Mouse (Mus musculus) kidney, adult 11 months (tissue): ENCODE measurements at regions not wholly inside any gene's neighbourhood (a gene's known extent, or its start where the extent isn't known, plus 50 kb on each side); places are given as distances from the start of the nearest gene placed in this dataset.
"Not testable (repeated sequence)": the region's sequence is repeated elsewhere in the genome, so short reads cannot be mapped to it uniquely, and the experiment has no call there.

Experiments
- DNase-seq: peaks from one replicate; pipeline ENCODE4 v3.0.0; 2022

GRCm38 (mm10) chr12:79989582-79990110 is 123.2 kb downstream of the Zfp36l1 start:
- DNase-seq = no peak

- DNase-seq = no peak
These were observed 124.1 kb downstream of the Zfp36l1 start for GRCm38 (mm10) chr12:79988401-79989358.

- DNase-seq = no peak
These were observed 126.4 kb downstream of the Zfp36l1 start for GRCm38 (mm10) chr12:79986241-79986976.

- DNase-seq = no peak
These were observed 127.6 kb downstream of the Zfp36l1 start for GRCm38 (mm10) chr12:79984985-79985747.

- no peak for DNase-seq
These were observed 128.6 kb downstream of the Zfp36l1 start for GRCm38 (mm10) chr12:79984025-79984790.

GRCm38 (mm10) chr12:79983232-79983631 is 129.6 kb downstream of the Zfp36l1 start:
- no peak for DNase-seq

- not testable (repeated sequence) for DNase-seq
These were observed 130.3 kb downstream of the Zfp36l1 start for GRCm38 (mm10) chr12:79982497-79982896.

- DNase-seq = no peak
These were observed 132.1 kb downstream of the Zfp36l1 start for GRCm38 (mm10) chr12:79980711-79981110.

- DNase-seq = no peak
These were observed 135.7 kb downstream of the Zfp36l1 start for GRCm38 (mm10) chr12:79977136-79977535.

GRCm38 (mm10) chr12:79975466-79976239 is 137.2 kb downstream of the Zfp36l1 start:
- no peak for DNase-seq

- DNase-seq = no peak
These were observed 137.8 kb downstream of the Zfp36l1 start for GRCm38 (mm10) chr12:79975050-79975449.

GRCm38 (mm10) chr12:79974530-79974929 is 138.3 kb downstream of the Zfp36l1 start:
- DNase-seq = peak; percentile 37

- no peak for DNase-seq
These were observed 139.1 kb downstream of the Zfp36l1 start for GRCm38 (mm10) chr12:79973566-79974230.

GRCm38 (mm10) chr12:79970981-79971390 is 141.8 kb downstream of the Zfp36l1 start:
- DNase-seq = no peak

- DNase-seq = no peak
These were observed 142.4 kb downstream of the Zfp36l1 start for GRCm38 (mm10) chr12:79970227-79970901.

- peak; percentile 84 for DNase-seq
These were observed 143.2 kb downstream of the Zfp36l1 start for GRCm38 (mm10) chr12:79969346-79970226.

- DNase-seq = no peak
These were observed 144.1 kb downstream of the Zfp36l1 start for GRCm38 (mm10) chr12:79968676-79969075.

GRCm38 (mm10) chr12:79967491-79968255 is 145.1 kb downstream of the Zfp36l1 start:
- DNase-seq = no peak
